Mouse (Mus musculus) CH12.LX (cell line): ENCODE data around the gene Rbms2. TPM values are rescaled to one million over a fixed set of nuclear protein-coding genes. Genes with fewer than 3 reads are reported as not detected.

Experiments used
- DNase-seq: peaks from one replicate; pipeline ENCODE4 v3.0.0-alpha.2; 2013; ENCODE audit errors: extremely low read depth
- H3K27ac ChIP-seq: 2 replicates; pipeline ENCODE4 v1.5.1; 2012; ENCODE audit warnings: low read depth, mild to moderate bottlenecking, control low read depth, moderate library complexity; ENCODE audit not compliant: insufficient read depth
- H3K27me3 ChIP-seq: replicated peaks from 2 replicates; pipeline ENCODE3; 2012; ENCODE audit warnings: inconsistent platforms
- H3K36me3 ChIP-seq, 2 experiments: replicated peaks in 1 of 2; 2 replicates each; pipeline versions ENCODE3 to v1.6.1; 2012; ENCODE audit warnings: inconsistent platforms in 1 of 2, low read length in 1 of 2, mild to moderate bottlenecking in 1 of 2, mixed read lengths in 1 of 2, moderate library complexity in 1 of 2; ENCODE audit not compliant: control insufficient read depth in 1 of 2, insufficient read depth in 1 of 2
- H3K4me1 ChIP-seq, 2 experiments: 2 replicates each; pipeline ENCODE4 v1.6.1; 2012; ENCODE audit warnings: inconsistent platforms in 1 of 2, moderate library complexity in 1 of 2; ENCODE audit not compliant: insufficient read depth in 2 of 2, control insufficient read depth in 1 of 2
- H3K4me2 ChIP-seq: 2 replicates; pipeline ENCODE4 v1.6.1; 2012; ENCODE audit warnings: low read depth, mild to moderate bottlenecking, control low read depth; ENCODE audit not compliant: poor library complexity, insufficient read depth, severe bottlenecking
- H3K4me3 ChIP-seq, 3 experiments: fragments of 150-350 bp in 1 of 3; sonication (generic) in 1 of 3; replicated peaks in 1 of 3; 2 replicates each; pipeline versions ENCODE3 to v1.5.1; 2011 to 2012; ENCODE audit warnings: low read depth in 2 of 3, low read length in 2 of 3, mild to moderate bottlenecking in 2 of 3, moderate library complexity in 2 of 3, control low read depth in 1 of 3, improper control_type of control experiment in 1 of 3, inconsistent platforms in 1 of 3, mixed read lengths in 1 of 3; ENCODE audit not compliant: poor library complexity in 1 of 3
- H3K79me2 ChIP-seq: replicated peaks from 2 replicates; pipeline ENCODE4 v1.6.1; 2012; ENCODE audit warnings: mild to moderate bottlenecking, moderate library complexity; ENCODE audit not compliant: control insufficient read depth, poor library complexity, insufficient read depth, severe bottlenecking; ENCODE audit errors: extremely low read depth
- H3K9ac ChIP-seq: 2 replicates; pipeline ENCODE4 v1.6.1; 2012; ENCODE audit warnings: low read depth, mild to moderate bottlenecking, control low read depth, moderate library complexity; ENCODE audit not compliant: insufficient read depth
- H3K9me3 ChIP-seq: replicated peaks from 2 replicates; pipeline ENCODE3; 2012; ENCODE audit warnings: low read length, inconsistent platforms, mixed read lengths
- CHD1 ChIP-seq: IDR thresholded peaks from 2 replicates; pipeline ENCODE4 v1.6.1; 2012; ENCODE audit warnings: low read depth, low read length, improper control_type of control experiment, inconsistent platforms
- CHD2 ChIP-seq: IDR thresholded peaks from 2 replicates; pipeline ENCODE4 v1.6.1; 2011; ENCODE audit warnings: low read length, improper control_type of control experiment
- CTCF ChIP-seq, 2 experiments: IDR thresholded peaks in 1 of 2; conservative IDR thresholded peaks in 1 of 2; 2 replicates each; pipeline ENCODE4 v1.5.1; 2011 to 2012; ENCODE audit warnings: low read depth in 2 of 2, low read length in 2 of 2, improper control_type of control experiment in 1 of 2, inconsistent platforms in 1 of 2, mild to moderate bottlenecking in 1 of 2, moderate library complexity in 1 of 2
- EP300 ChIP-seq: IDR thresholded peaks from 2 replicates; pipeline ENCODE4 v1.6.1; 2011; ENCODE audit warnings: low read length, improper control_type of control experiment
- HCFC1 ChIP-seq: IDR thresholded peaks from 2 replicates; pipeline ENCODE4 v1.6.1; 2012; ENCODE audit warnings: low read depth, mild to moderate bottlenecking, inconsistent platforms, low read length, improper control_type of control experiment
- IRF4 ChIP-seq: IDR thresholded peaks from 2 replicates; pipeline ENCODE4 v1.6.1; 2014; ENCODE audit warnings: low read depth, mild to moderate bottlenecking, inconsistent platforms, low read length, improper control_type of control experiment
- JUN ChIP-seq: IDR thresholded peaks from 2 replicates; pipeline ENCODE4 v1.6.1; 2011; ENCODE audit warnings: low read depth, mild to moderate bottlenecking, low read length, improper control_type of control experiment, moderate library complexity; ENCODE audit not compliant: insufficient read depth
- MAFK ChIP-seq: IDR thresholded peaks from 2 replicates; pipeline ENCODE4 v1.6.1; 2011; ENCODE audit warnings: low read length, improper control_type of control experiment; ENCODE audit not compliant: insufficient replicate concordance
- MAZ ChIP-seq: IDR thresholded peaks from 2 replicates; pipeline ENCODE4 v1.6.1; 2012; ENCODE audit warnings: low read depth, mild to moderate bottlenecking, inconsistent platforms, low read length, improper control_type of control experiment, moderate library complexity
- MYC ChIP-seq: IDR thresholded peaks from 2 replicates; pipeline ENCODE4 v1.6.1; 2011; ENCODE audit warnings: low read depth, mild to moderate bottlenecking, improper control_type of control experiment, low read length
- PAX5 ChIP-seq: IDR thresholded peaks from 2 replicates; pipeline ENCODE4 v1.6.1; 2012; ENCODE audit warnings: low read length, inconsistent platforms, mixed read lengths
- RAD21 ChIP-seq: IDR thresholded peaks from 2 replicates; pipeline ENCODE4 v1.6.1; 2011; ENCODE audit warnings: low read depth, mild to moderate bottlenecking, low read length, improper control_type of control experiment, moderate library complexity
- SMC3 ChIP-seq: IDR thresholded peaks from 2 replicates; pipeline ENCODE4 v1.6.1; 2011; ENCODE audit warnings: low read depth, low read length, improper control_type of control experiment
- USF1 ChIP-seq: IDR thresholded peaks from 2 replicates; pipeline ENCODE4 v1.6.1; 2014; ENCODE audit warnings: low read depth, mild to moderate bottlenecking, inconsistent platforms, low read length, improper control_type of control experiment
- ZC3H11A ChIP-seq: IDR thresholded peaks from 2 replicates; pipeline ENCODE4 v1.6.1; 2012; ENCODE audit warnings: low read depth, mild to moderate bottlenecking, inconsistent platforms, low read length, improper control_type of control experiment
- ZKSCAN1 ChIP-seq: IDR thresholded peaks from 2 replicates; pipeline ENCODE4 v1.6.1; 2012; ENCODE audit warnings: low read depth, inconsistent platforms, low read length, improper control_type of control experiment, borderline replicate concordance
- ZMIZ1 ChIP-seq: IDR thresholded peaks from 2 replicates; pipeline ENCODE4 v1.6.1; 2012; ENCODE audit warnings: low read depth, mild to moderate bottlenecking, inconsistent platforms, low read length, improper control_type of control experiment
- ZNF384 ChIP-seq: IDR thresholded peaks from 2 replicates; pipeline ENCODE4 v1.6.1; 2012; ENCODE audit warnings: low read depth, low read length, improper control_type of control experiment, inconsistent platforms
- dilution Hi-C: fragments of 300-500 bp; cut with MboI; formaldehyde crosslinking; loops from 2 replicates; pipeline ENCODE4 v1.14.3; 2020; ENCODE audit warnings: low sequenced_read_pairs; ENCODE audit not compliant: extremely low pct_unique_long_range_greater_than_20kb, extremely low pct_ligation_motif_present
- in situ Hi-C: fragments of 300-500 bp; cut with MboI; formaldehyde crosslinking; loops from 3 replicates; pipeline ENCODE4 v1.14.3; 2019; ENCODE audit warnings: low sequenced_read_pairs, low pct_ligation_motif_present, low pct_unique_long_range_greater_than_20kb, mixed read lengths
- polyA plus RNA-seq: library from polyadenylated mRNA; unstranded; fragments of >175 nt; gene quantifications from 2 replicates; pipeline ENCODE4 v1.2.1, GENCODE M21; 2012; ENCODE audit warnings: low read depth; ENCODE audit not compliant: insufficient read length
- total RNA-seq, 2 experiments: library from RNA; depleted of rRNA; stranded (reverse); fragments of 300-350 nt in 1 of 2; fragments of >200 nt in 1 of 2; gene quantifications; 2 replicates each; pipeline ENCODE4 v1.2.3; 2012 to 2014

Rbms2 gene
- total and polyA plus RNA-seq, 3 experiments: 9.1 to 36.6 (median 9.8) TPM

- Histone ChIP-seq H3K4me2 (no peak overlapping the region), H3K79me2 (no peaks in the 10 kb centered on the region), H3K4me3 (no peak overlapping the region), H3K4me1 (peaks cover 0 to 16% of the 10 kb centered on the region in 2 experiments; a peak in 2 of 4 replicates), H3K9ac (no peak overlapping the region), H3K27me3 (no peaks in the 10 kb centered on the region), H3K27ac (no peak overlapping the region), H3K36me3 (peaks cover 30 to 80% of the 10 kb centered on the region in 2 experiments), H3K9me3 (no peaks in the 10 kb centered on the region)
- no peak for DNase-seq
- TF ChIP-seq PAX5 (no peak), JUN (no peak), CHD2 (no peak), MAFK (no peak), USF1 (no peak), IRF4 (no peak), MAZ (no peak), CHD1 (no peak), SMC3 (no peak), HCFC1 (no peak), ZMIZ1 (no peak), ZC3H11A (no peak), ZNF384 (no peak)
- in situ Hi-C loops: no loop called here
- dilution Hi-C loops: no loop called here
These were observed 46.3 kb downstream of the Rbms2 start for GRCm38 (mm10) chr10:128133650-128134332.

- DNase-seq: no peak
- Histone ChIP-seq H3K4me2 (no peak overlapping the region), H3K27me3 (no peaks in the 10 kb centered on the region), H3K9ac (no peak overlapping the region), H3K36me3 (peaks cover 37 to 82% of the 10 kb centered on the region in 2 experiments), H3K79me2 (no peaks in the 10 kb centered on the region), H3K4me3 (no peak overlapping the region), H3K27ac (no peak overlapping the region), H3K4me1 (peaks cover 0 to 19% of the 10 kb centered on the region in 2 experiments; a peak in 2 of 4 replicates), H3K9me3 (no peaks in the 10 kb centered on the region)
- dilution Hi-C loops (no loop called here), in situ Hi-C loops (no loop called here)
- TF ChIP-seq EP300: no peak
- TF ChIP-seq CTCF (conservative IDR thresholded peaks at IDR 0.05 in 1 of 2, IDR thresholded peaks at IDR 0.05 in 1 of 2; ENCODE audit: low read depth in 2 of 2, low read length in 2 of 2): no peak
- TF ChIP-seq MYC: no peak
- TF ChIP-seq RAD21: no peak
- TF ChIP-seq ZKSCAN1: no peak
These were observed 48.3 kb downstream of the Rbms2 start for GRCm38 (mm10) chr10:128131812-128132211.
